Mouse (Mus musculus) heart, postnatal 10 days (tissue): ENCODE results near the gene Dhrs1. TPM values are rescaled to one million over a fixed set of nuclear protein-coding genes. Genes with fewer than 3 reads are reported as not detected.

Source experiments
- DNase-seq, 2 experiments: peaks; one replicate each; pipeline ENCODE4 v3.0.0; 2021
- intact Hi-C: fragments of 180-260 bp; cut with DNase I; formaldehyde crosslinking; loops from one replicate; pipeline ENCODE4 v1.15.1; 2025
- total RNA-seq, 2 experiments: library from RNA; stranded (reverse); gene quantifications; 2 replicates each; pipeline ENCODE4 v1.2.3; 2021

Gene Dhrs1
- total RNA-seq, 2 experiments from 2014 or later = 54.5 to 56.6 TPM

GRCm38 (mm10) chr14:55697226-55697625 lies 48.3 kb downstream of the Dhrs1 start:
- no peak for DNase-seq
- intact Hi-C loops = no loop called here

- DNase-seq = no peak
- intact Hi-C loops = no loop called here
Observed at GRCm38 (mm10) chr14:55689433-55689832, 56.1 kb downstream of the Dhrs1 start.

Other genes starting within 250 kb of the Dhrs1 start
- under 1 TPM in 1 of 2 experiments, not detected in 1; 0.12 TPM for gene Cpne6, start 235.2 kb downstream of the Dhrs1 start, total RNA-seq
- gene Nrl, start 220.7 kb downstream of the Dhrs1 start, total RNA-seq = not detected
- gene Pck2, start 205.4 kb downstream of the Dhrs1 start, total RNA-seq = 10 to 100 TPM; 23.3 to 24.1 TPM
- gene Dcaf11, start 185.7 kb downstream of the Dhrs1 start, total RNA-seq = 10 to 100 TPM; 86.3 to 87.5 TPM
- gene A730061H03Rik, start 185.3 kb downstream of the Dhrs1 start, total RNA-seq = under 1 TPM; 0.64 to 0.65 TPM
- gene Fitm1, start 170.1 kb downstream of the Dhrs1 start, total RNA-seq = 100 to 1,000 TPM; 192 to 201 TPM
- gene Psme1, start 167.6 kb downstream of the Dhrs1 start, total RNA-seq = 100 to 1,000 TPM; 247 to 272 TPM
- 10 to 100 TPM; 42.6 to 43.4 TPM for gene Emc9, start 160.4 kb downstream of the Dhrs1 start, total RNA-seq
- gene Psme2, start 154.6 kb downstream of the Dhrs1 start, total RNA-seq = 100 to 1,000 TPM; 139 to 140 TPM
- 10 to 100 TPM; 21.7 to 28.3 TPM for gene Rnf31, start 154.0 kb downstream of the Dhrs1 start, total RNA-seq
- 10 to 100 TPM in 1 of 2 experiments, 1 to 10 TPM in 1; 9.2 to 11.3 TPM for gene Irf9, start 142.1 kb downstream of the Dhrs1 start, total RNA-seq
- under 1 TPM; 0.53 to 0.67 TPM for gene Rec8, start 127.7 kb downstream of the Dhrs1 start, total RNA-seq
- 10 to 100 TPM; 54.7 to 55.0 TPM for gene Ipo4, start 109.7 kb downstream of the Dhrs1 start, total RNA-seq
- 1 to 10 TPM; 1.1 to 2.1 TPM for gene Gm49378, start 107.8 kb downstream of the Dhrs1 start, total RNA-seq
- 10 to 100 TPM; 56.3 to 61.2 TPM for gene Tm9sf1, start 101.9 kb downstream of the Dhrs1 start, total RNA-seq
- under 1 TPM; 0.64 to 0.81 TPM for gene Tssk4, start 95.5 kb downstream of the Dhrs1 start, total RNA-seq
- gene Mdp1, start 85.2 kb downstream of the Dhrs1 start, total RNA-seq = 10 to 100 TPM; 55.6 to 72.2 TPM
- 10 to 100 TPM; 16.4 to 18.5 TPM for gene Gmpr2, start 73.7 kb downstream of the Dhrs1 start, total RNA-seq
- gene Nedd8, start 73.6 kb downstream of the Dhrs1 start, total RNA-seq = 100 to 1,000 TPM; 291 to 295 TPM
- 10 to 100 TPM; 14.2 to 16.5 TPM for gene Tinf2, start 63.9 kb downstream of the Dhrs1 start, total RNA-seq
- gene Tgm1, start 31.8 kb downstream of the Dhrs1 start, total RNA-seq = under 1 TPM; 0.24 to 0.25 TPM
- 10 to 100 TPM; 13.7 to 14.4 TPM for gene Rabggta, start 23.4 kb downstream of the Dhrs1 start, total RNA-seq
- gene Nop9, start within 50 bp of the Dhrs1 start, total RNA-seq = 10 to 100 TPM; 14.5 to 18.7 TPM
- 1 to 10 TPM; 1.1 to 1.2 TPM for gene Cideb, start 12.8 kb upstream of the Dhrs1 start, total RNA-seq
- gene Ltb4r2, start 15.7 kb upstream of the Dhrs1 start, total RNA-seq = under 1 TPM in 1 of 2 experiments, not detected in 1; 0.10 TPM
- gene Ltb4r1, start 20.3 kb upstream of the Dhrs1 start, total RNA-seq = under 1 TPM; 0.67 to 0.74 TPM
- 10 to 100 TPM; 21.1 to 21.9 TPM for gene Adcy4, start 38.4 kb upstream of the Dhrs1 start, total RNA-seq
- 1 to 10 TPM; 6.6 to 9.7 TPM for gene Ripk3, start 43.2 kb upstream of the Dhrs1 start, total RNA-seq
- gene Nfatc4, start 77.5 kb upstream of the Dhrs1 start, total RNA-seq = 10 to 100 TPM; 11.1 to 12.1 TPM
- 10 to 100 TPM; 24.1 to 27.6 TPM for gene Nynrin, start 108.3 kb upstream of the Dhrs1 start, total RNA-seq
- gene Cbln3, start 138.7 kb upstream of the Dhrs1 start, total RNA-seq = under 1 TPM; 0.22 to 0.38 TPM
- gene Khnyn, start 139.3 kb upstream of the Dhrs1 start, total RNA-seq = 10 to 100 TPM; 12.5 to 13.1 TPM
- gene Sdr39u1, start 154.6 kb upstream of the Dhrs1 start, total RNA-seq = 10 to 100 TPM; 73.2 to 79.9 TPM
- gene Cma1, start 199.0 kb upstream of the Dhrs1 start, total RNA-seq = 1 to 10 TPM; 5.2 to 6.8 TPM
- under 1 TPM in 1 of 2 experiments, not detected in 1; 0.53 TPM for gene Cma2, start 205.3 kb upstream of the Dhrs1 start, total RNA-seq